ENCODE assay signal across 8 mouse cellular contexts in the genomic region with DNA sequence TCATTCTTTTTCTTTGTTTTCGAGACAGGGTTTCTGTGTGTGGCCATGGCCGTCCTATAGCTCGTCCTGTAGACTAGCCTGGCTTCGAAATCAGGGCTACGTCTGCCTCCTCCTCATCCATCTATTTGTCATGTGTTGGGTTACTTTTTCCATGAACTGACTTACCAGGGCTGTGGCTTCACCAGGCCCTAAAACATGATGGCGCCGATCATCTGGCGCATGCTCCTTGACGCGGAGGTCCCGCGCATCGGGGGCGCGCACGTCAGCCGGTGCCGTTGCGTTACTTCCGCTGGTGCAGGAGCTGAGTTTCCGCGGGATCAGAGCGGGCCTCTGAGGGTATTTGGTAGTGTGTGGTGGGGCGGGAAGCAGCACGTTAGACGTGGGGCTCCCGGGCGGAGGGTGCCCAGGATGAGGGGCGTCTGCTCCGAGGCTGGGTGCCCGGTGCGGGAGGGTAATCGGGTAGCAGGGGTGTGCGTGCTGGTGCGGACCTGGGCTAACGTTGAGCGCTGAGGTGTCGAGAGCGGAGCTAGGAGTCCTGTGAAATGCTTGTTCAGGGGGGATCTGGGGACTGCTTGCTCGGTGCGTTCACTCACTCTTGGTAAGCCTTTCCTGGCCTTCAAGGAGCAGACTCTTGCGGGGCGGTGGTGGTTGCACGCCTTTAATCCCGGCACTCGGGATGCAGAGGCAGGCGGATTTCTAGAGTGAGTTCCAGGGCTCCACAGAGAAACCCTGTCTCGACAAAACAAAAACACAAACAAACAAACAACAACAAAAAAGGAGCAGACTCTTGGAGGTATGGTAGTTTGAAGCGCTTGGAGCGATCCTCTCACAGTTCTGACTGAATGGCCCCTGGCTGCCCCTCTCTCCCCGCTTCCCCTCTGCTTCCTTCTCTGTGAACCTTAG. TPM values are rescaled to one million over a fixed set of nuclear protein-coding genes. Genes with fewer than 3 reads are reported as not detected.
DNase-seq lines count a peak whose midpoint lies in the region; ATAC-seq and TF ChIP-seq lines count a peak whose summit lies in the region.
"Not testable (repeated sequence)": the region's sequence is repeated elsewhere in the genome, so short reads cannot be mapped to it uniquely, and the experiment has no call there.

Gene Syt11, minus strand, starts transcription at position 226 of the 903 bp plus-strand sequence.

- peak within 1 kb of the TSS; percentile 52 for H3K4me2 ChIP-seq in forebrain, embryonic 12.5 days
- H3K4me2 ChIP-seq in liver, embryonic 14.5 days (ENCODE audit: low read depth), result peak within 1 kb of the TSS; percentile 60

- in situ Hi-C loops in ES-E14 (cut with MboI; ENCODE audit: low sequenced_read_pairs in 2 of 2, unreplicated experiment in 2 of 2), result not testable (repeated sequence)

- peak within 1 kb of the TSS; percentile 67 to 76 for H3K4me3 ChIP-seq in ES-E14 (ENCODE audit: insufficient read depth in 1 of 2, low read depth in 1 of 2, low read length in 2 of 2, poor library complexity in 1 of 2, severe bottlenecking in 1 of 2)
- peak within 1 kb of the TSS; percentile 43 for H3K4me3 ChIP-seq in forebrain, embryonic 12.5 days (replicated peaks)
- H3K4me3 ChIP-seq in liver, embryonic 14.5 days (ENCODE audit: insufficient read depth in 1 of 2, low read depth in 2 of 2, low read length in 2 of 2), result peak within 1 kb of the TSS; percentile 54 to 77

- DNase-seq in ES-E14 (ENCODE audit: low read depth, low spot score); layer of hippocampus, adult 18-20 months (ENCODE audit: low spot score in 2 of 2); liver, embryonic 14.5 days (ENCODE audit: low read depth in 3 of 3, low spot score in 3 of 3): not testable (repeated sequence)
- DNase-seq in testis, postnatal 10 days (ENCODE audit: low spot score), result peak; percentile 44

- ATAC-seq in cerebellum, adult (ENCODE audit: insufficient number of reproducible peaks, low FRiP score, low TSS enrichment), result peak; percentile 50; the same call in 1 of the 2 replicates
- ATAC-seq in forebrain, embryonic 12.5 days (ENCODE audit: low FRiP score), result peak; percentile 36
- ATAC-seq in hematopoietic stem cell, adult 5-6 weeks (replicated peaks in 1 of 2; ENCODE audit: insufficient read depth in 1 of 2, low FRiP score in 2 of 2, low TSS enrichment in 1 of 2, low read depth in 1 of 2, poor library complexity in 2 of 2, severe bottlenecking in 2 of 2), result peak; percentile 75 to 78
- ATAC-seq in liver, embryonic 14.5 days (ENCODE audit: insufficient read depth), result peak; percentile 81
- ATAC-seq in monocyte, adult 5-6 weeks (replicated peaks; ENCODE audit: insufficient number of reproducible peaks, low FRiP score, low TSS enrichment, poor library complexity, severe bottlenecking), result peak; percentile 78

- not testable (repeated sequence) for H3K4me1 ChIP-seq in ES-E14 (ENCODE audit: control insufficient read depth in 2 of 2, insufficient read depth in 2 of 2, low read length in 2 of 2, poor library complexity in 1 of 2); forebrain, embryonic 12.5 days; liver, embryonic 14.5 days (replicated peaks; ENCODE audit: control insufficient read depth in 2 of 2, insufficient read depth in 2 of 2, low read length in 1 of 2)

- WGBS in forebrain, embryonic 12.5 days, result 4% methylated on average over 43 of the region's 51 CpGs
- 2% methylated on average over 32 of the region's 51 CpGs for WGBS in liver, embryonic 14.5 days (ENCODE audit: insufficient replicate concordance)

- H3K27ac ChIP-seq in ES-E14 (ENCODE audit: insufficient read depth, low read depth, low read length, poor library complexity, severe bottlenecking), result peak within 1 kb of the TSS; percentile 86
- peak within 1 kb of the TSS; percentile 78; the same call in 1 of the 2 replicates for H3K27ac ChIP-seq in forebrain, embryonic 12.5 days
- H3K27ac ChIP-seq in liver, embryonic 14.5 days, result not testable (repeated sequence)

- TF ChIP-seq CTCF in liver, embryonic 14.5 days (IDR thresholded peaks at IDR 0.05; ENCODE audit: low read depth), result not testable (repeated sequence)

- H3K36me3 ChIP-seq in ES-E14 (ENCODE audit: control insufficient read depth, insufficient read depth, low read length, poor library complexity, severe bottlenecking); forebrain, embryonic 12.5 days (replicated peaks); liver, embryonic 14.5 days (replicated peaks; ENCODE audit: control insufficient read depth, insufficient read depth, low read depth): not testable (repeated sequence)

- TF ChIP-seq EP300 in liver, embryonic 14.5 days (IDR thresholded peaks at IDR 0.05; ENCODE audit: low read depth), result not testable (repeated sequence)

- peak within 1 kb of the TSS; percentile 88 for H3K9ac ChIP-seq in ES-E14 (ENCODE audit: insufficient read depth, low read depth, low read length, poor library complexity, severe bottlenecking)
- peak within 1 kb of the TSS; percentile 44; the same call in 1 of the 2 replicates for H3K9ac ChIP-seq in forebrain, embryonic 12.5 days
- peak within 1 kb of the TSS; percentile 51 for H3K9ac ChIP-seq in liver, embryonic 14.5 days (replicated peaks)

- H3K27me3 ChIP-seq in forebrain, embryonic 12.5 days; liver, embryonic 14.5 days (ENCODE audit: control insufficient read depth, insufficient read depth, low read length): not testable (repeated sequence)

- not testable (repeated sequence) for H3K9me3 ChIP-seq in ES-E14 (ENCODE audit: control insufficient read depth, insufficient read depth, low read depth, low read length); forebrain, embryonic 12.5 days; liver, embryonic 14.5 days (ENCODE audit: control insufficient read depth, low read length)

RNA-seq across cellular contexts. Expression of gene Syt11, which starts in this region (rescaled TPM):
- 12.4 and 13.9 TPM in 2 replicates for total RNA-seq in ES-E14 (2012; rRNA removed)
- polyA plus RNA-seq in forebrain, embryonic 12.5 days (2016; fragmentation: Nextera tagmentation; extraction: Ambion mirVana), result 200 and 213 TPM in 2 replicates
- 4.0 and 4.1 TPM in 2 replicates for total RNA-seq in hematopoietic stem cell, adult 5-6 weeks (2017)
- total RNA-seq in layer of hippocampus, adult 18-20 months (2021), result 100 to 1,000 TPM; 501 to 519 TPM
- 0.35 and 0.55 TPM in 2 replicates for polyA plus RNA-seq in liver, embryonic 14.5 days (2012; rRNA removed)
- 0.47 and 0.57 TPM in 2 replicates for polyA plus RNA-seq in liver, embryonic 14.5 days (2014; fragmentation: Nextera tagmentation; extraction: Ambion mirVana)
- total RNA-seq in monocyte, adult 5-6 weeks (2017), result 3.3 to 9.0 TPM (median 3.9 TPM) in 3 replicates

Comparison
In these comparisons a context has a peak if more than half of its experiments do, and no peak if none do; other contexts are left out.
1. RNA of gene Syt11 (total RNA-seq): 501 to 519 TPM in layer of hippocampus, adult 18-20 months; 12.4 to 13.9 TPM in ES-E14, 4.0 to 4.1 TPM in hematopoietic stem cell, adult 5-6 weeks and 3.3 to 9.0 TPM in monocyte, adult 5-6 weeks; every median in the first group is over 10 times any median in the second.
2. RNA of gene Syt11 (polyA plus RNA-seq): 200 to 213 TPM in forebrain, embryonic 12.5 days; 0.35 to 0.57 TPM in liver, embryonic 14.5 days; every median in the first group is over 100 times any median in the second.
3. Peak in ATAC-seq, H3K4me3 ChIP-seq, H3K9ac ChIP-seq and H3K4me2 ChIP-seq in liver, embryonic 14.5 days; RNA of the gene not detected or under 1 TPM.
4. Peak in every context shown above with its lines, with median percentiles within 50 percentile points of each other: H3K4me3 ChIP-seq, H3K9ac ChIP-seq and ATAC-seq.